Mouse (Mus musculus) hindlimb bud, embryonic 11.5 days (tissue): ENCODE measurements around the gene Letmd1.
"Not testable (repeated sequence)": the region's sequence is repeated elsewhere in the genome, so short reads cannot be mapped to it uniquely, and the experiment has no call there.

Experiments used
- DNase-seq: peaks from one replicate; pipeline ENCODE4 v3.0.0-alpha.2; 2012; ENCODE audit warnings: low read depth, low spot score; ENCODE audit errors: extremely low spot score

Letmd1 gene

DNA sequence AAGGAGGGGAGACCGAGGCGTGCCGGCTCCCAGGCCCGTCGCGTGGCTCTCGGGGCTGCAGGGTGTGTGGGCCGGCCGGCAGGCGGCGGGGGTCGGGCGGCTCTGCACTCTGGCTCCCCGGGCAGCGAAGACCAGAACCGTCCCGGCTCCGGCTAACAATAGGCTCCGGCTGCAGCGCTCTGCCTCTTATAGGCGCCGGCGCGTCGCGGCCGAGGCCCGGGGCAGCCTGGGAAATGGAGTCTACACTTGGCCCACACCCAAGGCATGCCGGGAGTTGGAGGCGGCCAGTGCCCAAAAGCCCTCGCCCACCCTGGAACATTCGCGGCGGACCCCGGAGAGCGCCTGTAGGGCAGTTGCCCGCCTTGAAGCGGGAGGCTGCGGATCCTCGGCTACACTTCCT lies 26.3 kb downstream of the Letmd1 start, which contains the start of gene Csrnp2:
Csrnp2 (minus strand) TSS at position 387 of the 400 bp plus-strand sequence.
- peak; percentile 44 for DNase-seq

DNA sequence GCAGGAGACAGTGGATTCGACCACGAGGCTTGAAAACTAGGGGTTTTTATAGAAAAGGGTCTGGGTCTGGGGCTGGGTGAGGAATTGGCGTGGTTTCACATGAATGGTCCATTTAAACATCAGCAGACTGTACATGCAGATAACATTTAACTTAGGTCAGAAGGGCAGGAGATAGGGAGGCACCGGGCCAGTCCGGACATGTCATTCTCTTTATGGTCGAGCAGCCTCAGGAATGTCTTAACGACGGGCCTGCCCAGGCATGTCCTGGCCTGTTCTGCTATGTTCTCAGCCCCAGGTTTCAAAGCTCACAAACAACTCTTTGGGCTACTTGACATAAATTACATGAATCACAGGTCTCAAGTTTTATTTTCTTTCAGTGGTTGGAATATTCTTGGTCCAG lies 30.7 kb downstream of the Letmd1 start:
- DNase-seq, result not testable (repeated sequence)

DNA sequence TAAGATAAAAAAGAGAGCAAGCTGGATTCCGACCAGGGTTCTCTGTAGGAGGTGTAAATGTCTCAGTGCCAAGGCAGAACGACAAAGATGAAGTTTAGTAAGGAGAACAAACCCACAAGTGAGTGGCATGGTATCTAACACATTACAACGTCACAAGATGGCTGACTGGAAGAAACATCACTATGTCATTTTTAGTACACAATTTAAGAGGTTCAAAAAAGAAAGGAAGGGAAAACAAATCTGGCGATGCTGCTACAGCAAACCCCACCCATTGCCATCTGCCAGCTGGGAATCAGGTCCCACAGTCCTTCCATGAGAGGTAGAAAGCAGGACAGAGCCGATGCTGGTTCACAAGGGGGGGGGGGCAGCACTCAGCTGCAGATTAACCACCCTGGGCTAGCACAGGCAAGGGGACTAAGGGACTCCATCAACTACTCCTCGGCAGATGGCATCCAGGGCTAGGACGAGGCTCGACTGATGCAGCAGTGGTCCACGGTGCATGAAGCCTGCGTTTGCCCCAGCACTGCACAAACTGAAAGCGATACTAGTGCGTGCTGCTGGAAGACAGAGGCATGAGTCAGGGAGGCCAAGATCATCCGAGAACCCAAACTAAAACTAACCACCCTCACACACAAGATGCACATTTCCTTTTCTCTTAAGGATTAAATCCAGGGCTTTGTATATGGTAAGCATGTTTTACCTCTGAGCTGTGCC lies 39.8 kb downstream of the Letmd1 start:
- no peak for DNase-seq

DNA sequence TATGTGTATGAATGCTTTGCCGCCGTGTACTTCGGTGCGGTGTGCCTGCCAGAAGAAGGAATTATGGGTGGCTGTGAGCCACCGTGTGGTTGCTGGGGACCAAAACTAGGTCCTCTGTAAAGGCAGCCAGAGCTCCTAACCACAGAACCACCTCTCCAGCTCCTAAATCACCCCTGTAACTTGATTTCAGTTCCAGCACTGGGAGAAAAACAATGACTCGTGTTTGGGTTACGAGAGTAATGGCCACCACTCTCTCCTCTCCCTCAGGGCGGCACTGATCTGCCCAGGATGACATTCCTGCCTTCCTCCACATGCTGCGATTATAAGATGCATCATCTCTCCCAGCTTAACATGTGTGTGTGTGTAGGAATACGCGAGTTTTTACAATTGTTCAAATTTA lies 41.2 kb downstream of the Letmd1 start:
- no peak for DNase-seq

DNA sequence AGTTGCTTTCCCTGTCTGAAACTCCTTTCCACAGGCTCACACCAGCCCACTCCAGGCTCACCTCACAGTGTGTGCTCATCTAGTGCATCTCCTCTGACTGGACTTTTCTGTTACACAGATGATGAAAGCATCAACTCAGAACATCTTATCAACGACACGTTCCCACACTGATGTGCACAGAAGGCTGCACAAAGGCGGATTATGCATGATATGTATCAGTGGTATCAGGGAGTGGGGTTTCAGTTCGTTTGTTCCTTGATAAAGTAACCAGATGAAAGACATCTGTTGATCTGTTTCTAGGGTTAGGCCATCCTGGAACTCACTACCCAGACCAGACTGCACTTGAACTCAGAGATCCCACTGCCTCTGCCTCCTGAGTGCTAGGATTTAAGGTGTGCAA lies 44.6 kb downstream of the Letmd1 start:
- DNase-seq, result no peak

- no peak for DNase-seq
Observed at GRCm38 (mm10) chr15:100515121-100515520, 46.3 kb downstream of the Letmd1 start.

- no peak for DNase-seq
Observed at GRCm38 (mm10) chr15:100520306-100520705, 51.5 kb downstream of the Letmd1 start.

- DNase-seq, result no peak
Observed at GRCm38 (mm10) chr15:100525405-100525804, 56.6 kb downstream of the Letmd1 start.

DNA sequence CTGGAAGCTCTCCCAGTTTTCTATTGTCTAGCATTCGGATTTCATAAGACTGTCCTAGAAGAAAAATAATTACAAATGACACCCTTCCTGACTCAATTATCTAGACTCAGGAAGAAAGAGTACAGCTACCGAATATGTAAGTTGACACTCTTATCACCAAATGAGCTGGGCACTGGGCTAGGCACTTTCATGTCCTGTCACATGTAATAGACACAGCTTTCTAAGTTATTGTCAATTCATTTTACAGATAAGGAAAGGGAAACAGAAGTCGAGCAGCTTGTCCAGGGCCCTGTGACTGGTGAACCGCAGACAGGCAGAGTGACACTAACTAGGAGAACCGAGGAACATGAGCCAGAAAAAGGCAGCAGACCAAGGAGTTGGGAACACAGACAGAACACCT lies 59.1 kb downstream of the Letmd1 start:
- no peak for DNase-seq
